Mouse (Mus musculus) liver, embryonic 15.5 days (tissue): Measurements from ENCODE around the gene Baz1b. TPM values are rescaled to one million over a fixed set of nuclear protein-coding genes. Genes with fewer than 3 reads are reported as not detected.

ENCODE experiments used
- ATAC-seq: fragments of 200-750 bp; cut with Nextera tagmentation; 2 replicates; pipeline ENCODE4 v1.8.0; 2017; ENCODE audit warnings: moderate number of reproducible peaks, mild to moderate bottlenecking, moderate library complexity; ENCODE audit not compliant: insufficient read depth
- H3K27ac ChIP-seq: fragments of 300-500 bp; sonication (generic); replicated peaks from 2 replicates; pipeline ENCODE4 v1.5.1; 2015; ENCODE audit warnings: mild to moderate bottlenecking, inconsistent platforms
- H3K27me3 ChIP-seq: fragments of 300-500 bp; sonication (generic); 2 replicates; pipeline ENCODE4 v1.6.1; 2015; ENCODE audit warnings: mild to moderate bottlenecking, inconsistent platforms
- H3K36me3 ChIP-seq: fragments of 300-500 bp; sonication (generic); replicated peaks from 2 replicates; pipeline ENCODE4 v1.6.1; 2015; ENCODE audit warnings: moderate library complexity, mild to moderate bottlenecking, inconsistent platforms
- H3K4me1 ChIP-seq: fragments of 300-500 bp; sonication (generic); replicated peaks from 2 replicates; pipeline ENCODE4 v1.6.1; 2015; ENCODE audit warnings: inconsistent platforms
- H3K4me2 ChIP-seq: fragments of 300-500 bp; sonication (generic); 2 replicates; pipeline ENCODE4 v1.6.1; 2015; ENCODE audit warnings: moderate library complexity, mild to moderate bottlenecking, inconsistent platforms
- H3K4me3 ChIP-seq: fragments of 300-500 bp; sonication (generic); replicated peaks from 2 replicates; pipeline ENCODE4 v1.5.1; 2015; ENCODE audit warnings: mild to moderate bottlenecking, inconsistent platforms
- H3K9ac ChIP-seq: fragments of 300-500 bp; sonication (generic); 2 replicates; pipeline ENCODE4 v1.6.1; 2015; ENCODE audit warnings: moderate library complexity, mild to moderate bottlenecking, inconsistent platforms
- H3K9me3 ChIP-seq: fragments of 300-500 bp; sonication (generic); replicated peaks from 2 replicates; pipeline ENCODE4 v1.6.1; 2016; ENCODE audit warnings: inconsistent platforms
- WGBS: fragments of 180-500 bp; shearing (Covaris S2); methylation state at CpG from one replicate; pipeline ENCODE4 v1.1.7; 2015; ENCODE audit warnings: mixed read lengths; ENCODE audit not compliant: insufficient replicate concordance; 5-methylcytosine and 5-hydroxymethylcytosine counted together
- polyA plus RNA-seq: library from polyadenylated mRNA; unstranded; fragments of >200 nt; fragmentation: Nextera tagmentation; extraction: Ambion mirVana; gene quantifications from 2 replicates; pipeline ENCODE4 v1.2.1, GENCODE M21; 2015

Gene Baz1b
- polyA plus RNA-seq, 1 experiment from 2014 or later, result 18.2 TPM

GRCm38 (mm10) chr5:135162361-135162760 is 24.7 kb upstream of the Baz1b start:
- Histone ChIP-seq H3K9me3 (no peaks in the 10 kb centered on the region), H3K9ac (no peak overlapping the region), H3K27ac (no peak overlapping the region), H3K36me3 (peaks cover 54% of the 10 kb centered on the region), H3K4me3 (no peak overlapping the region), H3K4me1 (peaks cover 19% of the 10 kb centered on the region), H3K27me3 (no peaks in the 10 kb centered on the region), H3K4me2 (no peak overlapping the region)
- no peak for ATAC-seq
- WGBS, result 88% methylated on average over 8 of the region's 8 CpGs

DNA sequence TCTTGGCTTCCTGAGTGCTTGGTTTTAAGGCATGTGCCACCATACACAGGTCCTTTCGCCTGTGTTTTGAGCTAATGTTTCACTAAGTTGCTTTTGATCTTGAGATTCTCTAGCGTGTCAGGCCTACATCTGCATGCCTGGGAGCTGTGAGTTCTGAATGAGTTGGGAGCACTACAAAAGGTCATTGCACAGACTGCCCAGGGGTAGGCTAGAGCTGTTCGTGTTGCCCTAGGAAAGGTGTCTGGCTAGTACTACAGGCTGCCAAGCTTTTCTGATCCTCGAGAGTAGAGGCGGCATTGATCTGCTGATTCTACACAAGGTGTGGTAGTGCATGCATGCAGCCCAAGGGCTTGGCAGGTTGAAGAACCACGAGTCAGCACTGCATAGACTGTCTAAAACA is 24.2 kb upstream of the Baz1b start:
- no peak overlapping the region for H3K4me3 ChIP-seq

DNA sequence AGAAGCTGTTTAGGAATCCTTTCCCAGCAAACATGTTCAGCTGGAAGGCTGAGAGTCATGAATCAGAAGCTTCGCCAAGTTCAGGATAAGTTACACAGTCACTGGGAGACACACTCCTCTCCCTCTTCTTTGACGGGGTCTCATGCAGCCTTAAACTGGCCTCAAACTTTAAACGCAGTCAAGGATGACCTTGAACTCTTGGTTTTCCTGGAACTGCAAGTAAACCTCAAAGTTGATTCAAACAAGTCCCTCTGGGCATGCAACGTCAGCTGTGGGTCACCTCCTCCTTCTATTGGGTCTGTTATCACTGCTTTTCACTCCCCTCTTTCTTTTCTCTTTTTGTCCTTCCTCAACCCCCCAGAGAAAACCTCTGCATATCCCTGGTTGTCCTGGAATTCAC is 20.2 kb upstream of the Baz1b start:
- Histone ChIP-seq H3K9ac (no peak overlapping the region), H3K9me3 (no peaks in the 10 kb centered on the region), H3K27me3 (no peaks in the 10 kb centered on the region), H3K36me3 (peaks cover 27% of the 10 kb centered on the region), H3K4me2 (no peak overlapping the region), H3K4me3 (no peak overlapping the region), H3K4me1 (peaks cover 52% of the 10 kb centered on the region), H3K27ac (peak overlapping the region; percentile 38; the same call in 1 of the 2 replicates)
- ATAC-seq, result no peak
- 57% methylated on average over 4 of the region's 4 CpGs for WGBS

More for the DNA sequence above, 24.2 kb upstream of the Baz1b start:
- H3K36me3 ChIP-seq, result peaks cover 51% of the 10 kb centered on the region
- ATAC-seq, result no peak
- H3K27me3 ChIP-seq, result no peaks in the 10 kb centered on the region
- H3K4me2 ChIP-seq, result no peak overlapping the region
- 74% methylated on average over 6 of the region's 6 CpGs for WGBS
- H3K9me3 ChIP-seq, result no peaks in the 10 kb centered on the region
- H3K4me1 ChIP-seq, result peaks cover 24% of the 10 kb centered on the region
- no peak overlapping the region for H3K27ac ChIP-seq
- H3K9ac ChIP-seq, result no peak overlapping the region

- H3K4me1 ChIP-seq, result peaks cover 48% of the 10 kb centered on the region
- H3K4me3 ChIP-seq, result 0 out of 2 replicates have a peak overlapping the region, but pooled peaks have one; percentile 83
- H3K9ac ChIP-seq, result no peak overlapping the region
- ATAC-seq, result no peak
- 83% methylated on average over 4 of the region's 4 CpGs for WGBS
- no peaks in the 10 kb centered on the region for H3K9me3 ChIP-seq
- H3K27ac ChIP-seq, result peak overlapping the region; percentile 95; the same call in 1 of the 2 replicates
- peaks cover 27% of the 10 kb centered on the region for H3K36me3 ChIP-seq
- H3K4me2 ChIP-seq, result peak overlapping the region; percentile 92
- no peaks in the 10 kb centered on the region for H3K27me3 ChIP-seq
These were observed 19.6 kb upstream of the Baz1b start for GRCm38 (mm10) chr5:135167469-135167868.

- Histone ChIP-seq H3K36me3 (peaks cover 30% of the 10 kb centered on the region), H3K27ac (peak within 1 kb of the TSS; percentile 95), H3K4me1 (peaks cover 39% of the 10 kb centered on the region), H3K4me3 (peak within 1 kb of the TSS; percentile 83), H3K27me3 (no peaks in the 10 kb centered on the region), H3K9ac (peak within 1 kb of the TSS; percentile 87), H3K4me2 (peak within 1 kb of the TSS; percentile 92), H3K9me3 (no peaks in the 10 kb centered on the region)
- peak; percentile 95 for ATAC-seq
- 2% methylated on average over 94 of the region's 95 CpGs for WGBS
These were observed 18.7 kb upstream of the Baz1b start, which contains the start of gene Bcl7b for GRCm38 (mm10) chr5:135168063-135169062. Bcl7b (plus strand) TSS chr5:135168283.

GRCm38 (mm10) chr5:135169479-135169878 is 17.6 kb upstream of the Baz1b start:
- Histone ChIP-seq H3K36me3 (peaks cover 42% of the 10 kb centered on the region), H3K27ac (peak overlapping the region; percentile 71), H3K4me2 (peak overlapping the region; percentile 92), H3K9ac (peak overlapping the region; percentile 87), H3K9me3 (no peaks in the 10 kb centered on the region), H3K4me1 (peaks cover 37% of the 10 kb centered on the region), H3K27me3 (no peaks in the 10 kb centered on the region), H3K4me3 (peak overlapping the region; percentile 83)
- 84% methylated on average over 5 of the region's 5 CpGs for WGBS
- no peak for ATAC-seq

- Histone ChIP-seq H3K27me3 (no peaks in the 10 kb centered on the region), H3K4me3 (no peak overlapping the region), H3K36me3 (peaks cover 62% of the 10 kb centered on the region), H3K9ac (no peak overlapping the region), H3K27ac (no peak overlapping the region), H3K9me3 (no peaks in the 10 kb centered on the region), H3K4me2 (no peak overlapping the region), H3K4me1 (peaks cover 37% of the 10 kb centered on the region)
- ATAC-seq, result no peak
- WGBS, result 78% methylated on average over 6 of the region's 6 CpGs
These were observed 15.3 kb upstream of the Baz1b start for GRCm38 (mm10) chr5:135171688-135172220.

GRCm38 (mm10) chr5:135172986-135173385 is 14.1 kb upstream of the Baz1b start:
- no peak overlapping the region for H3K9ac ChIP-seq
- no peak overlapping the region for H3K4me2 ChIP-seq
- peaks cover 29% of the 10 kb centered on the region for H3K4me1 ChIP-seq
- WGBS, result 88% methylated on average over 5 of the region's 5 CpGs
- H3K27me3 ChIP-seq, result no peaks in the 10 kb centered on the region
- ATAC-seq, result no peak
- H3K36me3 ChIP-seq, result peaks cover 73% of the 10 kb centered on the region
- no peak overlapping the region for H3K27ac ChIP-seq
- H3K9me3 ChIP-seq, result no peaks in the 10 kb centered on the region
- no peak overlapping the region for H3K4me3 ChIP-seq

DNA sequence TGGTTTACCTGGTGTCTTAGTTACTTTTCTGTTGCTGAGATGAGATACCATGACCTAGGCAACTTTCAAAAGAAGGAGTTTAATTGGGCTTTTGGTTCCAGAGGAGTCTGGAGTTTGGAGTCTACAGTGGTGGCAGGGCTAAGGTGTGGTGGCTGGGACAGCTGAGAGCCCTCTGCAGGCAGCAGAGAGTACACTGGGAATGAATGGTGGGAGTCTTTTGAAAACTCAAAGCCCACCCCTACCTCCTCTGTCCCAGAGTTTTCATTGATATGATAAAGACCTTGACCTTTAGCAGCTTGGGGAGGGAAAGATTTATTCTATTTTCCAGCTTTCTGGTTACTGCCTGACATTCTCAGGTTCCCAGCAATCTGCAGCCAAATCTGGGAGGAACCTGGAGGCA is 12.0 kb upstream of the Baz1b start:
- H3K27me3 ChIP-seq, result no peaks in the 10 kb centered on the region
- no peak overlapping the region for H3K9ac ChIP-seq
- H3K9me3 ChIP-seq, result no peaks in the 10 kb centered on the region
- no peak overlapping the region for H3K4me2 ChIP-seq
- H3K36me3 ChIP-seq, result peaks cover 93% of the 10 kb centered on the region
- H3K27ac ChIP-seq, result no peak overlapping the region
- H3K4me1 ChIP-seq, result peaks cover 16% of the 10 kb centered on the region
- no peak for ATAC-seq
- H3K4me3 ChIP-seq, result no peak overlapping the region

DNA sequence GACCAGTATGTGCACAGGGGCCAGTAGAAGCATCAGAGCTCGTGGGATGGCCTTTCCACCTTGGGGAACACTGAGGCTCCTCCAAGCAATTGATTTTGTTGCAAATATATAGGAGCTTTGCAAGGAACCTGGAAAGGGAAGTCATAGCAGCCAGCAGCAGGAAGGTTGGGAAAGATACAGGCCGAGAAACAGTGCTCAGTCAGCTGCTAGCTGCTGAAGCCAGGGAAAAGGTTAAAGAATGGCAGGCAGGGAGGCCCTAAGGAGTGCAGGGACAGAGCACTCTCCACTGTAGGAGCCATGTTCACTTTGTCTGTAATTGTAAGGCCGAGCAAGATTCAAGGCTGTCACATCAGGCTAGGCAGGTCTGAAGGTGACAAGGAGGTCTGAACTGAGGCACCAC is 8.5 kb upstream of the Baz1b start:
- Histone ChIP-seq H3K36me3 (peaks cover 87% of the 10 kb centered on the region), H3K4me3 (no peak overlapping the region), H3K9ac (no peak overlapping the region), H3K4me2 (no peak overlapping the region), H3K4me1 (peaks cover 9% of the 10 kb centered on the region), H3K27ac (0 out of 2 replicates have a peak overlapping the region, but pooled peaks have one; percentile 10), H3K9me3 (no peaks in the 10 kb centered on the region), H3K27me3 (no peaks in the 10 kb centered on the region)
- no peak for ATAC-seq
- WGBS, result 59% methylated on average over 3 of the region's 3 CpGs

GRCm38 (mm10) chr5:135178996-135179395 is 8.1 kb upstream of the Baz1b start:
- Histone ChIP-seq H3K27ac (no peak overlapping the region), H3K4me1 (peaks cover 10% of the 10 kb centered on the region), H3K27me3 (no peaks in the 10 kb centered on the region), H3K9me3 (no peaks in the 10 kb centered on the region), H3K36me3 (peaks cover 83% of the 10 kb centered on the region), H3K9ac (no peak overlapping the region), H3K4me2 (no peak overlapping the region), H3K4me3 (no peak overlapping the region)
- WGBS, result 84% methylated on average over 4 of the region's 4 CpGs
- ATAC-seq, result no peak
